Mouse (Mus musculus) bone marrow, adult 2 months (tissue): ENCODE results near the gene Wwp2.

Experiments used
- CTCF ChIP-seq: fragments of 200-500 bp; IDR thresholded peaks from 2 replicates; pipeline ENCODE4 v1.5.1; 2011; ENCODE audit warnings: low read length, control low read depth; ENCODE audit not compliant: control insufficient read depth, insufficient read depth
- POLR2A ChIP-seq: fragments of 200-500 bp; IDR thresholded peaks from 2 replicates; pipeline ENCODE4 v1.6.1; 2011; ENCODE audit warnings: low read depth, mild to moderate bottlenecking, control low read depth, low read length, borderline replicate concordance; ENCODE audit not compliant: control insufficient read depth

GRCm38 (mm10) chr8:107562164-107562563 lies 126.0 kb downstream of the Wwp2 start:
- TF ChIP-seq CTCF (no peak), POLR2A (no peak)
